Mouse (Mus musculus) spleen, adult 2 months (tissue): Measurements from ENCODE around the gene Zfp2. TPM values are rescaled to one million over a fixed set of nuclear protein-coding genes. Genes with fewer than 3 reads are reported as not detected.

ENCODE experiments used
- DNase-seq, 2 experiments: peaks; one replicate each; pipeline versions ENCODE4 v3.0.0 to v3.0.0-alpha.2; 2012 to 2021; ENCODE audit warnings: low spot score in 2 of 2, low read depth in 1 of 2
- H3K27ac ChIP-seq: fragments of 200-500 bp; 2 replicates; pipeline ENCODE4 v1.5.1; 2012; ENCODE audit warnings: low read length, inconsistent platforms; ENCODE audit not compliant: insufficient read depth
- H3K27me3 ChIP-seq: fragments of 200-500 bp; 2 replicates; pipeline ENCODE4 v1.6.1; 2012; ENCODE audit warnings: mild to moderate bottlenecking, moderate library complexity, low read length, inconsistent platforms; ENCODE audit not compliant: control insufficient read depth, insufficient read depth
- H3K36me3 ChIP-seq: fragments of 200-500 bp; 2 replicates; pipeline ENCODE4 v1.6.1; 2012; ENCODE audit warnings: mild to moderate bottlenecking, low read length, inconsistent platforms; ENCODE audit not compliant: control insufficient read depth, insufficient read depth
- H3K4me1 ChIP-seq: fragments of 200-500 bp; 2 replicates; pipeline ENCODE4 v1.6.1; 2011; ENCODE audit warnings: inconsistent platforms; ENCODE audit not compliant: control insufficient read depth, insufficient read depth, insufficient read length
- H3K4me3 ChIP-seq: fragments of 200-500 bp; 2 replicates; pipeline ENCODE4 v1.5.1; 2011; ENCODE audit warnings: mild to moderate bottlenecking, inconsistent platforms; ENCODE audit not compliant: insufficient read depth, insufficient read length; ENCODE audit errors: extremely low read depth
- CTCF ChIP-seq: fragments of 200-500 bp; IDR thresholded peaks from 2 replicates; pipeline ENCODE4 v1.5.1; 2011; ENCODE audit warnings: mild to moderate bottlenecking, inconsistent platforms; ENCODE audit not compliant: insufficient read depth, insufficient read length, insufficient replicate concordance; ENCODE audit errors: extremely low read depth
- POLR2A ChIP-seq: fragments of 200-500 bp; IDR thresholded peaks from 2 replicates; pipeline ENCODE4 v1.6.1; 2011; ENCODE audit warnings: low read depth, low read length, inconsistent platforms
- WGBS: fragments of 180-500 bp; shearing (Covaris S2); methylation state at CpG from one replicate; pipeline ENCODE4 v1.1.7; 2018; 5-methylcytosine and 5-hydroxymethylcytosine counted together
- polyA plus RNA-seq: library from polyadenylated mRNA; depleted of rRNA; stranded (reverse); fragments of >200 nt; gene quantifications from 2 replicates; pipeline ENCODE4 v1.2.3, GENCODE M21; 2012

Gene Zfp2
- polyA plus RNA-seq, 1 experiment = 0.28 TPM

- 39% methylated on average over 14 of the region's 14 CpGs for WGBS
- Histone ChIP-seq H3K27me3 (no peaks in the 10 kb centered on the region), H3K4me1 (no peaks in the 10 kb centered on the region), H3K36me3 (no peaks in the 10 kb centered on the region), H3K27ac (no peak overlapping the region), H3K4me3 (no peak overlapping the region)
- DNase-seq = no peak
- TF ChIP-seq POLR2A (no peak), CTCF (peak; percentile 54; the same call in 1 of the 2 replicates)
Measured at GRCm38 (mm10) chr11:50939621-50940366, 23.8 kb upstream of the Zfp2 start.

GRCm38 (mm10) chr11:50938435-50938834, 22.5 kb upstream of the Zfp2 start:
- H3K36me3 ChIP-seq = no peaks in the 10 kb centered on the region
- 76% methylated on average over 8 of the region's 8 CpGs for WGBS
- H3K4me3 ChIP-seq = no peak overlapping the region
- no peak overlapping the region for H3K27ac ChIP-seq
- no peaks in the 10 kb centered on the region for H3K4me1 ChIP-seq
- TF ChIP-seq POLR2A (no peak), CTCF (no peak)
- no peak for DNase-seq
- no peaks in the 10 kb centered on the region for H3K27me3 ChIP-seq

GRCm38 (mm10) chr11:50932040-50932439, 16.1 kb upstream of the Zfp2 start:
- no peaks in the 10 kb centered on the region for H3K27me3 ChIP-seq
- no peak for DNase-seq

DNA sequence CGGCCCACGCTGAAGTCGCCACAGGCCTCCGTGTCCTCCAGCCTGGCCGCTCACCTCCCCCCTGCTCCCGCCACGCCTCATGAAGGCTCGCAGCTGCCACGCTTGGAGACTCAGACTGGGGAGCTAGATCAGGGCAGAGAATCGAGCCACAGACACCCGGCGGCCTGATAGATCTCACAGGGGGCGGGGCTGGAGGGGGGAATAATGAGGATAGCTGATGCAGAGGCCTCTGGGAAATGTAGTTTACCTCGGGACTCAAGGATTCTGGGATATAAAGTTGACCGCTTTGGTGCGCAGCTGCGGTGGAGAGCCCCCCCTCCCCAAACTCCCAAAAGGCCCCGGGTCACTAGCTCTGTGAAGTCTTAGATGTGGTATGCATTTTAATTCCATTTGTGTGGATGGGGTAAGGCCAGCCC, 15.5 kb upstream of the Zfp2 start, which contains the start of gene Zfp354b:
Gene Zfp354b, minus strand, starts transcription at position 183 of the 416 bp plus-strand sequence.
- H3K27me3 ChIP-seq = no peaks in the 10 kb centered on the region
- TF ChIP-seq CTCF (no peak), POLR2A (no peak)
- WGBS = 1% methylated on average over 18 of the region's 18 CpGs
- H3K4me1 ChIP-seq = 0 out of 2 replicates have a peak, but pooled peaks cover 3% of the 10 kb centered on the region
- H3K4me3 ChIP-seq = peak within 1 kb of the TSS; percentile 65
- no peaks in the 10 kb centered on the region for H3K36me3 ChIP-seq
- H3K27ac ChIP-seq = no peak within 1 kb of the TSS
- peak; percentile 11 to 54 for DNase-seq

More at GRCm38 (mm10) chr11:50932040-50932439, 16.1 kb upstream of the Zfp2 start:
- 82% methylated on average over 1 of the region's 1 CpGs for WGBS
- no peaks in the 10 kb centered on the region for H3K36me3 ChIP-seq
- H3K4me3 ChIP-seq = no peak overlapping the region
- TF ChIP-seq POLR2A (no peak), CTCF (no peak)
- H3K4me1 ChIP-seq = 0 out of 2 replicates have a peak, but pooled peaks cover 3% of the 10 kb centered on the region
- H3K27ac ChIP-seq = no peak overlapping the region

DNA sequence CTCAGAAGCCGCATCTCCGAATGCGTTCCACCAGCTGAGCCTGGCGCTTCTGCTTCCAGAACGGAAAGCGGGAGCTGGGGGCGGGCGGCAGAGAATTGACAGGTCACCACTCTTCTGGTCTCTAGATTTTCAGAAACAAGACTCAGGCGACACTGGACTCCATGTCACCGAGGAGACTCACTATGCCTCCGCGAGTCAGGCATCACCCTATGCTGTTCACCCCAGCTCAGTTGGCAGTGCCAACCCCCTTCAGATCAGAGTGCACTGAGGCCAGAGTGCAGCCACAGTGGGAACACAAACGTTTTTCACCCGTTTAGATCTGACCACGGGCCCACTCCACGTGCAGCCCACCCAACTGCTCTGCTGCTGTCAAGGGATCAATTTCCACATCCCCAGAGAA, 15.1 kb upstream of the Zfp2 start:
- no peak for DNase-seq
- Histone ChIP-seq H3K27me3 (no peaks in the 10 kb centered on the region), H3K4me3 (peak overlapping the region; percentile 65), H3K36me3 (no peaks in the 10 kb centered on the region), H3K27ac (no peak overlapping the region), H3K4me1 (0 out of 2 replicates have a peak, but pooled peaks cover 3% of the 10 kb centered on the region)
- TF ChIP-seq CTCF = no peak
- no peak for TF ChIP-seq POLR2A
- 6% methylated on average over 16 of the region's 16 CpGs for WGBS

- no peak for DNase-seq
- Histone ChIP-seq H3K4me1 (0 out of 2 replicates have a peak, but pooled peaks cover 3% of the 10 kb centered on the region), H3K4me3 (peak overlapping the region; percentile 65), H3K27me3 (no peaks in the 10 kb centered on the region), H3K27ac (no peak overlapping the region), H3K36me3 (no peaks in the 10 kb centered on the region)
- TF ChIP-seq CTCF (no peak), POLR2A (no peak)
- 15% methylated on average over 14 of the region's 14 CpGs for WGBS
Measured at GRCm38 (mm10) chr11:50930469-50931014, 14.6 kb upstream of the Zfp2 start.

DNA sequence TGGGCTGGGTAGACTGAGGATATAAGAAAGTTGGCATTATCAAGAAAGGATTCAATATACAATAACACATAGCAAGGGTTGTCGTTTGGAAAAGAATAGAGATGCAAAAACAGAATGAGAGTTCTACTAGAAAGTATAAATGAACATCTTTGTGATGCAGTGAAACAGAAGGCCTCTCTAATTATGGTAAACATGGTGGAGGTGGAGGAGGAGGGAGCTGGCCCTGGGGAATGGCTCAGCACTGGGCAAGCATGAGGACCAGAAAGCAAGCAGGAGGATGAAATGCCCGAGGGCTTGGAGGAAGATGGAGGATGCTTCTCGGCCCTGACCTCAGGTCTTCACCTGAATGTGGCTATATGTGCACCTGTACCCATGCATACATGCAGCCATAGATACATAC, 1.5 kb downstream of the Zfp2 start:
- no peak for TF ChIP-seq CTCF
- no peak for TF ChIP-seq POLR2A
- 91% methylated on average over 3 of the region's 3 CpGs for WGBS
- Histone ChIP-seq H3K4me3 (no peak overlapping the region), H3K27me3 (no peaks in the 10 kb centered on the region), H3K4me1 (no peaks in the 10 kb centered on the region), H3K27ac (no peak overlapping the region), H3K36me3 (no peaks in the 10 kb centered on the region)
- no peak for DNase-seq
